Mouse (Mus musculus): ENCODE data around the gene Bmp7. TPM values are rescaled to one million over a fixed set of nuclear protein-coding genes. Genes with fewer than 3 reads are reported as not detected.

Bmp7 gene
- polyA plus RNA-seq, 1 experiment from 2014 or later = 35.8 TPM

DNA sequence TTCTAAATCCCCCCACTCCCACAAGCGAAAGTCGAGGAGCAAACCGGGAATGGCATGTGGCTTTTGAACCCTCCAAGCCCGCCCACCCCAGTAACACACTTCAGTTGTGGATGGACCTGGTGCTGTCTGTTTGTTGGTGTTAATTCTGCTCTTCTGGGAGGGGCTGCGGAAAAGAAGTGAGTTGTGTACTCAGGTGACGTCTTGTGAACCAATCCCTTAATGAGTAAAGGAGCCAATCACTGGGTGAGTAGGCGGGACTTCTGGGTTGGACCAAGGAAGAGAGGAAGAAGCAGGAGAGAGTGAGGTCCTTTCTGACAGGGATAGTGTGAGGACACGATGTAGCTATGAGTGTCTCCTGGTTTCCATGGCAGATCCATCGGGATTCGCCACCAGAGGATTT lies 83.1 kb downstream of the Bmp7 start:
- no peak for ATAC-seq (replicated peaks; ENCODE audit: low FRiP score, low read depth)
- H3K9me3 ChIP-seq (replicated peaks; ENCODE audit: low read length) = no peaks in the 10 kb centered on the region
- no peak overlapping the region for H3K9ac ChIP-seq (ENCODE audit: low read depth, low read length)
- H3K4me1 ChIP-seq (replicated peaks; ENCODE audit: insufficient read depth, low read length) = peaks cover under 1% of the 10 kb centered on the region; the same call in 1 of the 2 replicates
- no peak for TF ChIP-seq CTCF (IDR thresholded peaks at IDR 0.05; ENCODE audit: low read depth)
- no peaks in the 10 kb centered on the region for H3K27me3 ChIP-seq (ENCODE audit: insufficient read depth, low read length)
- H3K27ac ChIP-seq = no peak overlapping the region
- WGBS = 61% methylated on average over 10 of the region's 10 CpGs
- no peak overlapping the region for H3K4me2 ChIP-seq (ENCODE audit: low read length)
- no peak for DNase-seq (ENCODE audit: low spot score)
- H3K4me3 ChIP-seq (replicated peaks; ENCODE audit: low read depth, low read length) = no peak overlapping the region
- H3K36me3 ChIP-seq (ENCODE audit: insufficient read depth, low read length) = no peaks in the 10 kb centered on the region

DNA sequence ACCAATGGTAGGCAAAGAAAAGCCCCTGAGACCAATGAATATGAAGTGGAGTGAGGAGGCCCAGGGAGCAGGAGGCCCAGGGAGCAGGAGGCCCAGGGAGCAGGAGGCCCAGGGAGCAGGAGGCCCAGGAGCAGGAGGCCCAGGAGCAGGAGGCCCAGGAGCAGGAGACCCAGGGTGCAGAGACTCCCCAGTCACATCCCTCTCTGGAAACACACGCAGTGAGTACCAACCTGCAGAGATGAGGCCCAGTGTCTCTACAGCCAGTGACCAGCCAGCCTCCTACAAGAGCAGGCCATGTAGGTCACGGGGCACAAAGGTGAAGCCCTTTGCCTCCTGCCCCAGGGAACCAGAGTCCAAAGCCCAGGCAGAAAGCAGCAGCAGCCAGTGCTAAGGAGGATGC lies 83.6 kb downstream of the Bmp7 start:
- Histone ChIP-seq H3K4me2 (ENCODE audit: low read length) (no peak overlapping the region), H3K36me3 (ENCODE audit: insufficient read depth, low read length) (no peaks in the 10 kb centered on the region), H3K9me3 (replicated peaks; ENCODE audit: low read length) (no peaks in the 10 kb centered on the region), H3K9ac (ENCODE audit: low read depth, low read length) (no peak overlapping the region), H3K4me1 (replicated peaks; ENCODE audit: insufficient read depth, low read length) (peaks cover 6% of the 10 kb centered on the region), H3K27ac (no peak overlapping the region), H3K4me3 (replicated peaks; ENCODE audit: low read depth, low read length) (no peak overlapping the region), H3K27me3 (ENCODE audit: insufficient read depth, low read length) (no peaks in the 10 kb centered on the region)
- ATAC-seq (replicated peaks; ENCODE audit: low FRiP score, low read depth) (no peak), DNase-seq (ENCODE audit: low spot score) (no peak)
- TF ChIP-seq CTCF (IDR thresholded peaks at IDR 0.05; ENCODE audit: low read depth) = no peak
- 67% methylated on average over 2 of the region's 2 CpGs for WGBS

DNA sequence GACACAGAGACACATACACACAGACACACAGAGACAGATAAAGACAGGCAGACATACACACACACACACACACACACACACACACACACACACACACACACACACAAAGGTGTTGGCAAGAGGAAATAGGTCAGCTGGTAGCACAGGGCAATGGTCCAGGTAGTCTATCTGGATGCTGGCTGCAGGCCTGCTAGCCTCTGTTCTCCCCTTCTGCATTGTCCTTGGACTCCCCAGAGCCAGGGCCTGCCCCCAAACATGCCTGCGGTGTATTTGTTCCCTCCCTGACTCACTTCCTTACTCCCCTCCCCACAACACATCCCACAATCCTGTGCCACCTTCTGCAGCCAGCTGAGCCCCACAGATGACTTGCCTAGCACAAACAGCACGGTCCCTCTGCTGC lies 86.0 kb downstream of the Bmp7 start:
- DNase-seq (ENCODE audit: low spot score) (no peak), ATAC-seq (replicated peaks; ENCODE audit: low FRiP score, low read depth) (no peak)
- Histone ChIP-seq H3K9me3 (replicated peaks; ENCODE audit: low read length) (no peaks in the 10 kb centered on the region), H3K4me3 (replicated peaks; ENCODE audit: low read depth, low read length) (no peak overlapping the region), H3K27ac (no peak overlapping the region), H3K4me2 (ENCODE audit: low read length) (no peak overlapping the region), H3K36me3 (ENCODE audit: insufficient read depth, low read length) (no peaks in the 10 kb centered on the region), H3K9ac (ENCODE audit: low read depth, low read length) (no peak overlapping the region), H3K27me3 (ENCODE audit: insufficient read depth, low read length) (no peaks in the 10 kb centered on the region), H3K4me1 (replicated peaks; ENCODE audit: insufficient read depth, low read length) (peaks cover 7% of the 10 kb centered on the region)
- 61% methylated on average over 2 of the region's 2 CpGs for WGBS
- TF ChIP-seq CTCF (IDR thresholded peaks at IDR 0.05; ENCODE audit: low read depth) = no peak

DNA sequence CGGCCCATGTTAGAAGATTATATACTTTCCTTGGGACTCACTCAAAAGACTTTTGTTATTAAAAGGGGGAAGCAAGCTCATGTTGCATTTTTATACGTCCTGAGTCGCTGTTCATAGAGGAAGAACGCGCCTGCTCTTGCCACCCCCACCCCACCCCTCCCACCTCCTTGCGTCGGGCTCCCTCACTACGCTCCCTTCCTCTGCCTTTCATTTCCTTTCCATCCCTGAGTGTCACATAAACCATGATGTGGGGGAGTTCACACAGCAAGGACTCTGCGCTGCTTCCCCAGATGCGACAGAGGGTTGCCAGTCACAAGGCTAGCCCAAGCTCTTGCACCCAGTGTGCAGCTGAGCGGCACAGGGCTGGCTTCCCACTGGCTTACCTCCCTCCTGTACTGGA lies 88.3 kb downstream of the Bmp7 start:
- Histone ChIP-seq H3K27ac (no peak overlapping the region), H3K9ac (ENCODE audit: low read depth, low read length) (0 out of 2 replicates have a peak overlapping the region, but pooled peaks have one; percentile 8), H3K9me3 (replicated peaks; ENCODE audit: low read length) (no peaks in the 10 kb centered on the region), H3K4me2 (ENCODE audit: low read length) (no peak overlapping the region), H3K36me3 (ENCODE audit: insufficient read depth, low read length) (no peaks in the 10 kb centered on the region), H3K27me3 (ENCODE audit: insufficient read depth, low read length) (no peaks in the 10 kb centered on the region), H3K4me3 (replicated peaks; ENCODE audit: low read depth, low read length) (no peak overlapping the region), H3K4me1 (replicated peaks; ENCODE audit: insufficient read depth, low read length) (peaks cover 10% of the 10 kb centered on the region)
- TF ChIP-seq CTCF (IDR thresholded peaks at IDR 0.05; ENCODE audit: low read depth) = no peak
- peak; percentile 34; the same call in 1 of the 2 replicates for ATAC-seq (replicated peaks; ENCODE audit: low FRiP score, low read depth)
- WGBS = 13% methylated on average over 11 of the region's 11 CpGs
- DNase-seq (ENCODE audit: low spot score) = peak; percentile 64

DNA sequence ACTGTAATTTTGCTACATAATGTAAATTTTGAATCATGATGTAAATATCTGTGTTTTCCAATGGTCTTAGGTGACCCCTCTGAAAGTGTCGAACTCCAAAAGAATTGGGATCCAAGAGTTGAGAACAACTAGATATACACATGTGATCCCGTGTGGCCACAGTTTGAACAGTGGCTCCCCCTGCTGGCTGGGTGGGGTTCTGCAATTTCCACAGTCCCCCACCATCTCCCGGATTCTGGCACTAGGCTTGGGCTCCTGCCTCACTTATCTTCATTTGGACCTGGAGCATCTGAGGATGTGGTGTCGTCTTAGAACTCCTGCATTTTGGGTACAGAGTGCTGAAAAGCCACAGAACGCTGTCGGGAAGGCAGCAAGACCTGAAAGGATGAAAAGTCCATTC lies 91.9 kb downstream of the Bmp7 start:
- Histone ChIP-seq H3K27me3 (ENCODE audit: insufficient read depth, low read length) (no peaks in the 10 kb centered on the region), H3K27ac (peak overlapping the region; percentile 2; the same call in 1 of the 2 replicates), H3K9me3 (replicated peaks; ENCODE audit: low read length) (no peaks in the 10 kb centered on the region), H3K9ac (ENCODE audit: low read depth, low read length) (no peak overlapping the region), H3K4me1 (replicated peaks; ENCODE audit: insufficient read depth, low read length) (peaks cover 10% of the 10 kb centered on the region), H3K4me3 (replicated peaks; ENCODE audit: low read depth, low read length) (no peak overlapping the region), H3K36me3 (ENCODE audit: insufficient read depth, low read length) (no peaks in the 10 kb centered on the region), H3K4me2 (ENCODE audit: low read length) (no peak overlapping the region)
- ATAC-seq (replicated peaks; ENCODE audit: low FRiP score, low read depth) (no peak), DNase-seq (ENCODE audit: low spot score) (no peak)
- TF ChIP-seq CTCF (IDR thresholded peaks at IDR 0.05; ENCODE audit: low read depth) = peak; percentile 70
- 46% methylated on average over 6 of the region's 6 CpGs for WGBS

DNA sequence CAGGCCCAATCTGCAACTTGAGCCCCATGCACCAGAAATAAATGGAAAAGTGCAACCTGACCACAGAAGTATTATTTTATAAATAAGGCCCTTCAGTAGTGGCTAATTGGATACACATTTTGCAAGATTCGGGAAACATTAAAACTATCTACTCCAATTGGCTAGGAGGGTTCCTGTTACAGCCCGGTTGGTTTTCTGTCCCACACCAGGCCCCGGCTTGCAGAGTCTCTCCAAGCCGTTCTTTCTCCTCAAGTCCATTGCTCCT lies 93.9 kb downstream of the Bmp7 start:
- no peak for TF ChIP-seq CTCF (IDR thresholded peaks at IDR 0.05; ENCODE audit: low read depth)
- Histone ChIP-seq H3K4me3 (replicated peaks; ENCODE audit: low read depth, low read length) (no peak overlapping the region), H3K27ac (no peak overlapping the region), H3K27me3 (ENCODE audit: insufficient read depth, low read length) (no peaks in the 10 kb centered on the region), H3K4me1 (replicated peaks; ENCODE audit: insufficient read depth, low read length) (0 out of 2 replicates have a peak, but pooled peaks cover 6% of the 10 kb centered on the region), H3K9me3 (replicated peaks; ENCODE audit: low read length) (no peaks in the 10 kb centered on the region), H3K9ac (ENCODE audit: low read depth, low read length) (no peak overlapping the region), H3K4me2 (ENCODE audit: low read length) (no peak overlapping the region), H3K36me3 (ENCODE audit: insufficient read depth, low read length) (no peaks in the 10 kb centered on the region)
- no peak for DNase-seq (ENCODE audit: low spot score)
- no peak for ATAC-seq (replicated peaks; ENCODE audit: low FRiP score, low read depth)
- WGBS = 40% methylated on average over 4 of the region's 4 CpGs
